Mouse (Mus musculus) liver, adult 2 months (tissue): ENCODE measurements around the gene Focad. TPM values are rescaled to one million over a fixed set of nuclear protein-coding genes. Genes with fewer than 3 reads are reported as not detected.

Experiments used
- DNase-seq: peaks from one replicate; pipeline ENCODE4 v3.0.0-alpha.2; 2011; ENCODE audit warnings: low read depth, low spot score; ENCODE audit errors: extremely low read depth
- H3K27ac ChIP-seq: fragments of 200-500 bp; replicated peaks from 2 replicates; pipeline ENCODE4 v1.5.1; 2012; ENCODE audit warnings: low read depth, mild to moderate bottlenecking, control low read depth, inconsistent platforms, low read length; ENCODE audit not compliant: insufficient read depth
- H3K27me3 ChIP-seq: fragments of 200-500 bp; 2 replicates; pipeline ENCODE4 v1.6.1; 2012; ENCODE audit warnings: mild to moderate bottlenecking, moderate library complexity, low read length, inconsistent platforms; ENCODE audit not compliant: control insufficient read depth, insufficient read depth
- H3K36me3 ChIP-seq: fragments of 200-500 bp; 2 replicates; pipeline ENCODE4 v1.6.1; 2012; ENCODE audit warnings: low read length, inconsistent platforms; ENCODE audit not compliant: control insufficient read depth, insufficient read depth
- H3K4me1 ChIP-seq: fragments of 200-500 bp; 2 replicates; pipeline ENCODE4 v1.6.1; 2011; ENCODE audit warnings: low read length; ENCODE audit not compliant: control insufficient read depth, insufficient read depth
- H3K4me3 ChIP-seq: fragments of 200-500 bp; 2 replicates; pipeline ENCODE4 v1.5.1; 2011; ENCODE audit warnings: low read depth, mild to moderate bottlenecking, control low read depth, low read length, moderate library complexity; ENCODE audit not compliant: insufficient read depth
- H3K79me2 ChIP-seq: fragments of 200-500 bp; 2 replicates; pipeline ENCODE4 v1.6.1; 2012; ENCODE audit warnings: inconsistent platforms, mild to moderate bottlenecking, low read length, moderate library complexity; ENCODE audit not compliant: control insufficient read depth, insufficient read depth
- H3K9ac ChIP-seq: fragments of 200-500 bp; 2 replicates; pipeline ENCODE4 v1.6.1; 2012; ENCODE audit warnings: low read depth, mild to moderate bottlenecking, control low read depth, inconsistent platforms, low read length
- CTCF ChIP-seq: fragments of 200-500 bp; IDR thresholded peaks from 2 replicates; pipeline ENCODE4 v1.5.1; 2011; ENCODE audit warnings: low read depth, low read length, control low read depth
- POLR2A ChIP-seq: fragments of 200-500 bp; IDR thresholded peaks from 2 replicates; pipeline ENCODE4 v1.6.1; 2011; ENCODE audit warnings: low read length, control low read depth; ENCODE audit not compliant: insufficient read depth; ENCODE audit errors: extremely low read depth
- WGBS: fragments of 180-500 bp; shearing (Covaris S2); methylation state at CpG from one replicate; pipeline ENCODE4 v1.1.7; 2018; 5-methylcytosine and 5-hydroxymethylcytosine counted together
- polyA plus RNA-seq: library from polyadenylated mRNA; depleted of rRNA; stranded (reverse); fragments of >200 nt; gene quantifications from 2 replicates; pipeline ENCODE4 v1.2.3, GENCODE M21; 2012
- total RNA-seq: library from RNA; depleted of rRNA; stranded (reverse); fragments of >200 nt; gene quantifications from 2 replicates; pipeline ENCODE4 v1.2.3, GENCODE M21; 2014

The Focad gene
- total and polyA plus RNA-seq, 2 experiments, result 6.4 to 11.1 TPM

GRCm38 (mm10) chr4:88302291-88302690 is 207.9 kb downstream of the Focad start:
- TF ChIP-seq POLR2A, result no peak
- no peak for TF ChIP-seq CTCF
- peak; percentile 23 for DNase-seq
- Histone ChIP-seq H3K36me3 (no peaks in the 10 kb centered on the region; the same call in none of the 2 replicates), H3K27ac (no peak overlapping the region), H3K27me3 (no peaks in the 10 kb centered on the region), H3K4me3 (no peak overlapping the region), H3K9ac (no peak overlapping the region), H3K4me1 (no peaks in the 10 kb centered on the region), H3K79me2 (no peaks in the 10 kb centered on the region)

- Histone ChIP-seq H3K27ac (no peak overlapping the region), H3K79me2 (no peaks in the 10 kb centered on the region), H3K4me1 (no peaks in the 10 kb centered on the region), H3K27me3 (no peaks in the 10 kb centered on the region), H3K9ac (no peak overlapping the region), H3K4me3 (no peak overlapping the region), H3K36me3 (no peaks in the 10 kb centered on the region; the same call in none of the 2 replicates)
- WGBS, result 97% methylated on average over 3 of the region's 3 CpGs
- no peak for DNase-seq
- no peak for TF ChIP-seq POLR2A
- no peak for TF ChIP-seq CTCF
Observed at GRCm38 (mm10) chr4:88307691-88308090, 213.3 kb downstream of the Focad start.

GRCm38 (mm10) chr4:88308342-88309116 is 214.1 kb downstream of the Focad start:
- WGBS, result 94% methylated on average over 10 of the region's 10 CpGs
- no peak for DNase-seq
- Histone ChIP-seq H3K4me3 (no peak overlapping the region), H3K27ac (no peak overlapping the region), H3K27me3 (no peaks in the 10 kb centered on the region), H3K36me3 (no peaks in the 10 kb centered on the region; the same call in none of the 2 replicates), H3K9ac (no peak overlapping the region), H3K79me2 (no peaks in the 10 kb centered on the region), H3K4me1 (no peaks in the 10 kb centered on the region)
- TF ChIP-seq CTCF, result no peak
- TF ChIP-seq POLR2A, result no peak

GRCm38 (mm10) chr4:88309676-88310075 is 215.2 kb downstream of the Focad start:
- Histone ChIP-seq H3K27ac (no peak overlapping the region), H3K27me3 (no peaks in the 10 kb centered on the region), H3K4me1 (no peaks in the 10 kb centered on the region), H3K79me2 (no peaks in the 10 kb centered on the region), H3K9ac (no peak overlapping the region), H3K36me3 (no peaks in the 10 kb centered on the region), H3K4me3 (no peak overlapping the region)
- TF ChIP-seq POLR2A (no peak), CTCF (peak; percentile 53; the same call in 1 of the 2 replicates)
- 58% methylated on average over 2 of the region's 2 CpGs for WGBS
- peak; percentile 10 for DNase-seq

- no peaks in the 10 kb centered on the region for H3K79me2 ChIP-seq
- DNase-seq, result no peak
- H3K9ac ChIP-seq, result no peak overlapping the region
- no peak for TF ChIP-seq CTCF
- no peak for TF ChIP-seq POLR2A
- H3K27me3 ChIP-seq, result no peaks in the 10 kb centered on the region
- H3K27ac ChIP-seq, result no peak overlapping the region
- 79% methylated on average over 3 of the region's 3 CpGs for WGBS
- H3K4me1 ChIP-seq, result no peaks in the 10 kb centered on the region
- H3K4me3 ChIP-seq, result no peak overlapping the region
- H3K36me3 ChIP-seq, result no peaks in the 10 kb centered on the region
Observed at GRCm38 (mm10) chr4:88314898-88315297, 220.5 kb downstream of the Focad start.

GRCm38 (mm10) chr4:88320067-88320466 is 225.6 kb downstream of the Focad start:
- H3K4me1 ChIP-seq, result no peaks in the 10 kb centered on the region

More at GRCm38 (mm10) chr4:88320067-88320466, 225.6 kb downstream of the Focad start:
- TF ChIP-seq POLR2A (no peak), CTCF (no peak)
- H3K27ac ChIP-seq, result no peak overlapping the region
- H3K4me3 ChIP-seq, result no peak overlapping the region
- H3K27me3 ChIP-seq, result no peaks in the 10 kb centered on the region
- H3K36me3 ChIP-seq, result no peaks in the 10 kb centered on the region
- H3K9ac ChIP-seq, result no peak overlapping the region
- no peaks in the 10 kb centered on the region for H3K79me2 ChIP-seq
- DNase-seq, result no peak
- 95% methylated on average over 1 of the region's 1 CpGs for WGBS
